Mouse (Mus musculus): ENCODE measurements around the gene Trim65. TPM values are rescaled to one million over a fixed set of nuclear protein-coding genes. Genes with fewer than 3 reads are reported as not detected.
A peak's percentile ranks its signal among the peaks of the same experiment; 100 is the strongest.
"Not testable (repeated sequence)": the region's sequence is repeated elsewhere in the genome, so short reads cannot be mapped to it uniquely, and the experiment has no call there.

The Trim65 gene
- total RNA-seq, 2 experiments from 2014 or later: 6.7 to 8.3 TPM

- no peak for DNase-seq (ENCODE audit: low spot score in 2 of 2)
These were observed 11.5 kb upstream of the Trim65 start for GRCm38 (mm10) chr11:116142211-116142991.

DNA sequence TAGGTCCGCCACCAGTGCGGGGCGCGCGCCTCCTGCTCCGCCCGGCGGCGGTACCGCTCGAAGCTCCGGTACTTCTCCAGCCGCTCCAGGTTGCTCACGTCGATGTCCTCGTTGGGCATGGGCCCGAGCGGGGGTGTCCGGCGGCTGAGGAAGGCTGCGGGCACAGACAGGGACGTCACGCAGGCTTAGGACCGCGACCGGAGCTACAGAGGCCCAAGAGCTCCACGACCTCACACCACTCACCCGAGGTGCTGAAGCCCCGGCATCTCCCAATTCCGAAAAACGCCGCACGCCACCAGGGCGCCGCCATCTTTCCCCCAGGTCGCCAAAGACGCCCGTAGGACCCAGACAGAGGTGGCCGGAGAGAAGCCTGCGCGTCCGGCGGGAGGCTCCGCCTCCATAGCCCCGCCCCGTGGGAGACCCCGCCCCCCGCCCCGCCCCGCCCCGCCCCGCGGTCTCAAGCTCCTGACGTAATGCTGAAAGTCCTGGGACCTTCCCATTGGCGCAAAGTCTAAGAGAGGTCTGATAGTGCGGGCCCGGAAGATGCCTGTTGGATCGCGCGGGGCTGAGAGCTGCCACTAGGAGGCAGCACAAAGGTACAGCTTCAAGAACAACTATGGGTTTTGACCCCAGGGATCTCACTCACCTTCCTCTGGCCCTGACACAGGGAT is 7.7 kb upstream of the Trim65 start, which contains the start of gene Mrpl38:
Gene Mrpl38, minus strand, starts transcription at position 401 of the 671 bp plus-strand sequence.
- peak; percentile 73 to 88 for DNase-seq (ENCODE audit: low spot score in 2 of 2)

DNA sequence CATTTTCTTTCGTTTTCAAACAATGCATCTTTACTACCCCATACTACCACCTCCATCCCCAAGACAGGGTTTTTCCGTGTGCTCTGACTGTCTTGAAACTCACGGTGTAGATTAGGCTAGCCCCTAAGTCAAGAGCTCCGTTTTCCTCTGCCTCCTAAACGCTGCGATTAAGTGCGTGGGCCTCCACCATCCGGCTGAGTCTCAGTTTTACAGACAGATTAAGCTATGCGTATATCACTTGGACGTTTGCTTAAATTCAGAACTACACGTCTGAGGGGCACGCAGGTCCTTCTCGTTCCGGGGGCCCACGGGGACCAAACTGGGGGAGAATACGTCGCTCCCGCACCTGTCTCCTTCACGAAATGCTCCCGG is 7.2 kb upstream of the Trim65 start:
- no peak for DNase-seq (ENCODE audit: low spot score in 2 of 2)

DNA sequence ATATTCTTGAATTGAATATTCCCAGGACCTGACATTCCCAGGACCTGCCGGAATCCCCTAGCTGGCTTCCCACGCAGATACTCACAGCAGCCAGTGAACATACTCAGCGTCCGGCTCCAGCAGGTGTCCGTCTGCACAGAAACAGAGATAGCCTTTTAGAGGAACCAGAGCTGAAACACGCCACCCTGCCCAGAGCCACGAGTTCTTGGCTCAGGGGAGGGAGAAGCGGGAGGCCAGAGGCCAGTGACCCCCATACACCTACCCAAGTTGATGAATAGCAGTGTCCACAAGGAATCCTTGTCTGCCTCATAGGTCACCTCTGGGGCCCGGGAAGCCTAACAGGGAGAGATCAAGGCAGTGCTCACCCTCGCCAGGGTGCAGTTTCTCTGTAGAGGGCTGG is 3.2 kb upstream of the Trim65 start:
- DNase-seq (ENCODE audit: low spot score in 2 of 2): no peak

GRCm38 (mm10) chr11:116133497-116133896 is 2.6 kb upstream of the Trim65 start:
- DNase-seq (ENCODE audit: low spot score in 2 of 2): no peak

DNA sequence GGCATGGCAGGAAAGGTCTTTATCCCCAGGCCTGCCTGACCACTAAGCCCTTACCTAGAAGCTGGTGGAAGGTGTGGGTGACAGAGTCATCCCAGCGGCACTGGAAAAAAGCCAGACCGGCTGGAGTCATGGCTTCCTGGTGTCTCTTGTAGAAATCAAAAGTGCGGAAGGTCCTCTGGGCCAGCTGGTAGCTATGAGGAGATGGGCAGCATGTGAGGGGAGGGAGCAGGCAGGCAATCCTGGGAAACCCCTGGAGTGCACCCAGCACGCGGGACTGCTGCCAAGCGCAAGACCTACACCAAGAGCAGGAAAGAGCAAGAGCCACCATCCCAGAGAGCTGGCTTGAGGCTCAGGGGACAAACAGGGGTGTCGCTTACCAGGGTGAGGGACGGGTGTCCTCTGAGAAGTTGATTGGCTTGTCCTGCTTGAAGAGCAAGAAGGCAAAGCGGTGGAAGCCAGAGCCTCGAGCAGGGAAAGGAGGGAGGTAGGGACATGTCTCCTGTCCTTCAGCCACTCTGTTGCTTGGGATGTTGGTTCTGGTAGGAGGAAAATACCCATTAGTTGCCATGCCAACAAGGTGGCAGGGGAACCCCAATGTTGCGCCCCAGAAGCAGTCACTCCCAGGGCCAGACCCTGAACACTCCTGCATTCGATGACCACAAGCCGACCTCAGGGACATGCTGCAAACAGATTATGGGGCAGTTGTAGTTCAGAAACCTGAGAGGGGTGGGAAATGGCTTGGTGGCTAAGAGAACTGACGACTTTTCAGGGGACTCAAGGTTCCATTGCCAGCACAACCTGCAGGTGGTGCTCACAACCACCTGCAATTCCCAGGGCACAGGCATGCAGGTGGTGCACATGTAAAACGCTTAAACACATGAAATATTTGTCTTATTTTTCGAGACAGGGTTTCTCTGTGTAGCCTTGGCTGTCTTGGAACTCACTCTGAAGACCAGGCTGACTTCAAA is 1.7 kb upstream of the Trim65 start:
- no peak for DNase-seq (ENCODE audit: low spot score in 2 of 2)

DNA sequence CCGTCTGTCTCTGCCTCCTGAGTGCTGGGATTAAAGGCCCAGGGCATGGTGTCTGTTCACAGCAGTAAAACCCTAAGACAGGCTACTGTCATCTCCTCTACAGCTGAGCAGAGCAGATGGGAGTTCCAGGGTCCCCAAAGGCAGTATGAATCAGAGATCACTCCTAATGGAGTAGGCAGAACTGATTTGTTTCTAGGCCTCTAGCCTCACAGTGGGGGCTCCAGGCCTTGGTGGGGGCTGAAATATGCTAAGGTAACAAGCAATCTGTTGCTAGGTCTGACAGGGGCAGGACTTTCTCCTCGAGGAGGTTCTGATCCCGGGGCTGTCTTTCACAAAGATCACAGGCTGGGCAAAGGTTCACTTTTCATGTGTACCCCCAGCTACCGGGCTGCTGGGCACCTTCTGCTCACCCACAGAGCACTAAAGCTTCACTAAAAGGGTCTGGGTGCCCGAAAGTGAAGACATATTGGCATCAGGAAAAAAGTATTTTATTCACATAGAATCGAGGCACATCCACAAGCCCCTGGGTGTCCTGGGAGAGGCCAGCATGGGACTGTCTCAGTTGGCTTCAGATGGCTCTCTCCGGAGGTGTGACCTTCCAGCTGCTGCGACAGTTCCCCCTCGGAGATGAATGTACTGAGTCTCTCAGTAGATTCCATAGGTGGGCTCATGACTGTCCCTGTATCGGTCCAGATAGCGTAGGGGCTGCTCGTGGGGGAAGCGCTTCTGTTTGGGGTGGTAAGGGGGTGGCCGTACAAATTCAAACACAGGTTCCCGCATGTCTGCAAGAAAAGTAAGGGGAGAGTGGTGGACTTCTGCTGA is 632 bp upstream of the Trim65 start:
- DNase-seq (ENCODE audit: low spot score in 2 of 2): no peak

- no peak for DNase-seq (ENCODE audit: low spot score in 2 of 2)
These were observed 888 bp downstream of the Trim65 start for GRCm38 (mm10) chr11:116129993-116130487.

- no peak for DNase-seq (ENCODE audit: low spot score in 2 of 2)
These were observed 1.7 kb downstream of the Trim65 start for GRCm38 (mm10) chr11:116129091-116129790.

- DNase-seq (ENCODE audit: low spot score in 2 of 2): no peak
These were observed 2.9 kb downstream of the Trim65 start for GRCm38 (mm10) chr11:116127986-116128385.

- no peak for DNase-seq (ENCODE audit: low spot score in 2 of 2)
These were observed 3.6 kb downstream of the Trim65 start, which contains the start of gene Trim47 for GRCm38 (mm10) chr11:116127156-116127980. TSS of gene Trim47 (minus strand) at chr11:116127210.

DNA sequence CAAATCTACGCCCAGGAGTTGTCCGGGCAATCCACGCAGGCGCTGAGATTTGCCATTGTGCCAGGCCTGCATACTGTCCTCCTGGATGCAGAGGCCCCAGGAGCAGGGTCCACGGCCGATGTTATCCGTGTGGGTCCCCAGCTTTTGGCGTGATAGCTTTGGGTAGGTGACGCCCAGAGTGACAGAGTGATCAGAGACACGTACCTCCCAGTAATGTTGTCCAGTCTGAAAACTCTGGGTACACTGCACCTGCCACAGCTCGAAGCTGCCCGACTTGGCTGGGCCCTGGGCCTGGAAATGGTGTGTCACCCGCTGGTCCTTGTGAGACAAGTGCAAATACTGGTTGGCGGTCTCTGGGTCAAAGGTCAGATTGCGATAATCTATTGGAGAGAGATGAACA is 4.7 kb downstream of the Trim65 start:
- DNase-seq (ENCODE audit: low spot score in 2 of 2): no peak

DNA sequence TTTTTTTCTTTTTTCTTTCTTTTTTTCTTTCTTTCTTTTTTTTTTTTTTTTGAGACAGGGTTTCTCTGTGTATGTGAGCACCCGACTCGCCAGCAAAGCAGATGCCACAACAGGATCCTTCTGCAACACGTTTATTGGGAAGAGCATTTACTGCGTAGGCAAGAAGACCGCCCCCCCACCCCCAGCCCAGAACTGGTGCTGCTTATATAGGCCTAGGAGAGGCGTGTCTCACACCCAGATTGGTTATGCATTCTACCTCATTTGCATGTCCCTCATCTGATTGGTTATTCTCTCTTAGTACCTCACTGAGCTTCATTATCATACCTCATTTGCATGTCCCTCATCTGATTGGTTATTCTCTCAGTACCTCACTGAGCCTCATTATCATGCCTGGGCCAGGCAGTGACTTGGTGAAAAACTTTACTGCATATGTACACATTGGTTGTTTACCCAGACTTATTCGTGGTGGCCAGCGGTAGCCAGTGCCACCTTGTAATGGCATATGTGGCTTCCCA is 9.1 kb downstream of the Trim65 start:
- DNase-seq (ENCODE audit: low spot score in 2 of 2): not testable (repeated sequence)

DNA sequence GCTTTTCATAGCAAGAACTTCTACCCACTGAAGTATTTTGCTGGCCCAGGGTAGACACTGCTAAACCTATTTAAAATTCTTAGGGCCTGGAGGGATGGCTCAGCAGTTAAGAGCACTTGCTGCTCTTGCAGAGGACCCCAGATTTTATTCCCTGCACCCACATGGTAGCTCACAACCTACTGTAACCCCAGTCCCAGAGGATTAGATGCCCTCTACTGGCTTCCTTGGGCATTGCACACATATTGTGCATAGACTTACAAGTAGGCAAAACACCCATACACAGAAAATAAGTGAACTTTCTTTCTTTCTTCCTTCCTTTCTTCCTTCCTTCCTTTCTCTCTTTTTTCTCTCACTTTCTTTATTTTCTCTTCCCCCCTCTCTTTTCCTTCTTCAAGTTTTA is 13.1 kb downstream of the Trim65 start:
- DNase-seq (ENCODE audit: low spot score in 2 of 2): no peak

DNA sequence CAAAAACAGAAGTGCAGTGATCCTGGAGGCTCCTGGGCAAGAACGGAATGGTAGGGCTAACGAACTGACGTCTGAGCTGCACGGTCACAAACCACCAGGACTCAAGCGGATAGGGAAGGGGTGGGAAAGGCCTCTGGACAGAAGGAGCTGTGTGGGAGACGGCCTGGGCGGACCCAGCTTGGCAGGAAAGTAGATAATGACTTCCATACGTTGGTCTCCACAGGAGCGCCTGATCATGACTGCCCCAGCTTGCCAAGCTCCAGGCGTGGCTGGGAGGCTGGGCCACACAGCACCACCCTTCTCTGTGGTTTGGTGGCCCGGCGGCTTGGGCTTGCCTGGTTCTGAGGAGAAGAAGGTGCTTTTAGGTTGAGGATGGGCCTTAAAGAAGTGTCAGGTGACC is 13.7 kb downstream of the Trim65 start:
- DNase-seq (ENCODE audit: low spot score in 2 of 2): no peak

- DNase-seq (ENCODE audit: low spot score in 2 of 2): no peak
These were observed 19.2 kb downstream of the Trim65 start for GRCm38 (mm10) chr11:116111611-116112203.

DNA sequence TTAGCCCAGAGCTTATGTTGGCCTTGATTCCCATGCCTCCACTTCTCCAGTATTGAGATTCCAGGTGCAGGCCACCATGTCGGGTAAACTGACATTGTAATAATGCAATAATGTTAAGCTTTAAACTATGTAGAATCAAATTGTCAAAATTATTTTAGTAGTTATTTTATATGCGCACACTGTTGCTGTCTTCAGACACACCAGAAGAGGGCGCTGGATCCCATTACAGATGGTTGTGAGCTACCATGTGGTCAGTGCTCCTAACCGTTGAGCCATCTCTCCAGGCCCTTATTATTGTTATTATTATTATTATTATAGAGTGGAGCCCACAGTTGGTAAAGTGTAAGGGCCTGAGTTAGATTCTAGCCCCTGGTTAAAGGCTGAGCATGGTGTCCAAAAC is 19.9 kb downstream of the Trim65 start:
- DNase-seq (ENCODE audit: low spot score in 2 of 2): no peak

DNA sequence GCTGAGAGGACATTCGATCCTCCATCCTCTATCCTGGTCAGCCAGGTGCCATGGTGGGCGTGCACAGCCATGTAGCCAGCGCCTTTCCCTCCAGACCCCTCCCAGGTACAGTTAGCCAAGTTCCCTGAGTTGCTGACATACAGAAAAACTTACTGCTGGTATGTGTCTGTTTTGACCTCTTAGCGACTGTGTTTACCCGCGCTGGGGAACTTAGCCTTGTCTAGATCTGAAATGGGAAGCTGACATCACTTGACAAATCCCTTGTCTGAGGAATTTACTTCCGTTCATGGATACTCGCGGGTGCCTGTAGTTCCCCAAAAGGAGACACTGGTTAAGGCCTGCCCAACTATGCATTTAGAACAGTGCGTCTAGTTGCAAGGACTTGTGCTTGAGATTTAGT is 20.4 kb downstream of the Trim65 start:
- DNase-seq (ENCODE audit: low spot score in 2 of 2): no peak

All from layer of hippocampus, adult 18-20 months (tissue).